Mouse (Mus musculus): Measurements from ENCODE around the gene Copz2.

Copz2 gene

GRCm38 (mm10) chr11:96902639-96903635 lies 53.3 kb downstream of the Copz2 start:
- DNase-seq (ENCODE audit: low read depth) = no peak

- DNase-seq (ENCODE audit: low read depth) = no peak
Measured at GRCm38 (mm10) chr11:96906431-96907161, 56.9 kb downstream of the Copz2 start.

GRCm38 (mm10) chr11:96908594-96908993 lies 58.9 kb downstream of the Copz2 start:
- no peak for DNase-seq (ENCODE audit: low read depth)

- DNase-seq (ENCODE audit: low read depth) = peak; percentile 84
Measured at GRCm38 (mm10) chr11:96910003-96910402, 60.3 kb downstream of the Copz2 start.

Data from 416B (cell line).